Mouse (Mus musculus): ENCODE measurements around the gene Gm4981. TPM values are rescaled to one million over a fixed set of nuclear protein-coding genes. Genes with fewer than 3 reads are reported as not detected.
A peak's percentile ranks its signal among the peaks of the same experiment; 100 is the strongest.
"Not testable (repeated sequence)": the region's sequence is repeated elsewhere in the genome, so short reads cannot be mapped to it uniquely, and the experiment has no call there.

The Gm4981 gene
- polyA plus RNA-seq, 1 experiment from 2014 or later, result not detected

GRCm38 (mm10) chr10:58231779-58232640 is 4.5 kb downstream of the Gm4981 start:
- 88% methylated on average over 35 of the region's 35 CpGs for WGBS
- not testable (repeated sequence) for H3K4me3 ChIP-seq; H3K4me2 ChIP-seq; H3K27ac ChIP-seq; H3K36me3 ChIP-seq; H3K9ac ChIP-seq; H3K4me1 ChIP-seq (replicated peaks); H3K27me3 ChIP-seq
- peaks cover 17% of the 10 kb centered on the region for H3K9me3 ChIP-seq
- peak; percentile 87 for ATAC-seq (ENCODE audit: low FRiP score)

GRCm38 (mm10) chr10:58231088-58231487 is 5.4 kb downstream of the Gm4981 start:
- not testable (repeated sequence) for H3K4me3 ChIP-seq; H3K27me3 ChIP-seq; H3K27ac ChIP-seq; H3K4me2 ChIP-seq; H3K4me1 ChIP-seq (replicated peaks); H3K9ac ChIP-seq; H3K36me3 ChIP-seq
- WGBS, result 81% methylated on average over 5 of the region's 7 CpGs
- peaks cover 17% of the 10 kb centered on the region for H3K9me3 ChIP-seq
- peak; percentile 48 for ATAC-seq (ENCODE audit: low FRiP score)

- H3K4me1 ChIP-seq (replicated peaks); H3K27ac ChIP-seq; H3K4me3 ChIP-seq; H3K36me3 ChIP-seq; ATAC-seq (ENCODE audit: low FRiP score); H3K9ac ChIP-seq; H3K4me2 ChIP-seq; H3K27me3 ChIP-seq: not testable (repeated sequence)
- WGBS, result 59% methylated on average over 3 of the region's 3 CpGs
- peaks cover 17% of the 10 kb centered on the region for H3K9me3 ChIP-seq
These were observed 6.5 kb downstream of the Gm4981 start for GRCm38 (mm10) chr10:58230021-58230420.

GRCm38 (mm10) chr10:58227798-58228197 is 8.7 kb downstream of the Gm4981 start:
- H3K36me3 ChIP-seq; H3K27me3 ChIP-seq; ATAC-seq (ENCODE audit: low FRiP score); H3K4me2 ChIP-seq; H3K9ac ChIP-seq; H3K4me3 ChIP-seq; H3K4me1 ChIP-seq (replicated peaks); H3K27ac ChIP-seq: not testable (repeated sequence)
- H3K9me3 ChIP-seq, result peaks cover 15% of the 10 kb centered on the region
- 82% methylated on average over 3 of the region's 6 CpGs for WGBS

GRCm38 (mm10) chr10:58226357-58226756 is 10.1 kb downstream of the Gm4981 start:
- WGBS, result 78% methylated on average over 4 of the region's 4 CpGs
- H3K27ac ChIP-seq; H3K4me2 ChIP-seq; H3K4me3 ChIP-seq; H3K9ac ChIP-seq; H3K36me3 ChIP-seq; ATAC-seq (ENCODE audit: low FRiP score); H3K9me3 ChIP-seq; H3K27me3 ChIP-seq; H3K4me1 ChIP-seq (replicated peaks): not testable (repeated sequence)

GRCm38 (mm10) chr10:58224827-58225785 is 11.4 kb downstream of the Gm4981 start, which contains the start of gene AW822073:
TSS of gene AW822073 (minus strand) at chr10:58224930.
- H3K27ac ChIP-seq, result not testable (repeated sequence)
- 87% methylated on average over 18 of the region's 18 CpGs for WGBS

GRCm38 (mm10) chr10:58223972-58224805 is 12.3 kb downstream of the Gm4981 start:
- not testable (repeated sequence) for H3K27ac ChIP-seq, H3K9ac ChIP-seq

More at GRCm38 (mm10) chr10:58224827-58225785, 11.4 kb downstream of the Gm4981 start, which contains the start of gene AW822073:
- not testable (repeated sequence) for H3K4me3 ChIP-seq; H3K4me2 ChIP-seq; H3K4me1 ChIP-seq (replicated peaks); H3K36me3 ChIP-seq; ATAC-seq (ENCODE audit: low FRiP score); H3K9ac ChIP-seq; H3K9me3 ChIP-seq; H3K27me3 ChIP-seq

GRCm38 (mm10) chr10:58223161-58223560 is 13.3 kb downstream of the Gm4981 start:
- H3K9me3 ChIP-seq; ATAC-seq (ENCODE audit: low FRiP score); H3K9ac ChIP-seq; H3K4me1 ChIP-seq (replicated peaks); H3K4me2 ChIP-seq; H3K27ac ChIP-seq; H3K36me3 ChIP-seq; H3K4me3 ChIP-seq; H3K27me3 ChIP-seq: not testable (repeated sequence)
- WGBS, result 91% methylated on average over 4 of the region's 6 CpGs

More at GRCm38 (mm10) chr10:58223972-58224805, 12.3 kb downstream of the Gm4981 start:
- not testable (repeated sequence) for H3K4me1 ChIP-seq (replicated peaks); H3K9me3 ChIP-seq; H3K27me3 ChIP-seq; H3K4me2 ChIP-seq; H3K4me3 ChIP-seq; ATAC-seq (ENCODE audit: low FRiP score); H3K36me3 ChIP-seq
- WGBS, result 86% methylated on average over 31 of the region's 31 CpGs

GRCm38 (mm10) chr10:58221571-58221970 is 14.9 kb downstream of the Gm4981 start:
- 91% methylated on average over 2 of the region's 2 CpGs for WGBS
- not testable (repeated sequence) for H3K4me1 ChIP-seq (replicated peaks); ATAC-seq (ENCODE audit: low FRiP score)

GRCm38 (mm10) chr10:58220726-58221125 is 15.8 kb downstream of the Gm4981 start:
- Histone ChIP-seq H3K9ac (no peak overlapping the region), H3K4me1 (replicated peaks) (no peaks in the 10 kb centered on the region), H3K36me3 (no peaks in the 10 kb centered on the region), H3K27me3 (no peaks in the 10 kb centered on the region), H3K4me2 (no peak overlapping the region), H3K9me3 (peaks cover 3% of the 10 kb centered on the region; the same call in 1 of the 2 replicates), H3K4me3 (no peak overlapping the region), H3K27ac (no peak overlapping the region)
- WGBS, result 91% methylated on average over 6 of the region's 6 CpGs
- no peak for ATAC-seq (ENCODE audit: low FRiP score)

More at GRCm38 (mm10) chr10:58221571-58221970, 14.9 kb downstream of the Gm4981 start:
- H3K36me3 ChIP-seq, H3K9ac ChIP-seq, H3K4me2 ChIP-seq, H3K4me3 ChIP-seq, H3K9me3 ChIP-seq, H3K27me3 ChIP-seq, H3K27ac ChIP-seq: not testable (repeated sequence)

- no peak for ATAC-seq (ENCODE audit: low FRiP score)
- no peak overlapping the region for H3K4me3 ChIP-seq
- H3K9ac ChIP-seq, result no peak overlapping the region
- WGBS, result 88% methylated on average over 3 of the region's 3 CpGs
- H3K27me3 ChIP-seq, result no peaks in the 10 kb centered on the region
- H3K4me1 ChIP-seq (replicated peaks), result no peaks in the 10 kb centered on the region
- H3K27ac ChIP-seq, result no peak overlapping the region
- peaks cover 3% of the 10 kb centered on the region; the same call in 1 of the 2 replicates for H3K9me3 ChIP-seq
- no peak overlapping the region for H3K4me2 ChIP-seq
- H3K36me3 ChIP-seq, result no peaks in the 10 kb centered on the region
These were observed 19.1 kb downstream of the Gm4981 start for GRCm38 (mm10) chr10:58217366-58217765.
